Mouse (Mus musculus) B cell, adult (primary cell): ENCODE measurements around the gene Lmnb2. TPM values are rescaled to one million over a fixed set of nuclear protein-coding genes. Genes with fewer than 3 reads are reported as not detected.

Experiments
- total RNA-seq: library from RNA; stranded (reverse); gene quantifications from 4 replicates; pipeline ENCODE4 v1.2.4, GENCODE M21; 2023; ENCODE audit not compliant: inconsistent age

Lmnb2 gene
- 10.7 to 14.4 TPM (median 12.4 TPM) in 4 replicates for total RNA-seq

GRCm38 (mm10) chr10:80917779-80918434, at the start of gene Lmnb2:
Lmnb2 (minus strand) TSS chr10:80918245.

GRCm38 (mm10) chr10:80929299-80930226, 11.5 kb upstream of the Lmnb2 start, which contains the start of gene Gadd45b:
Gadd45b (plus strand) TSS chr10:80930073.

GRCm38 (mm10) chr10:80900318-80901247, 17.5 kb downstream of the Lmnb2 start, which contains the start of gene Timm13:
Timm13 (minus strand) TSS chr10:80900969.

GRCm38 (mm10) chr10:80871581-80871980, 46.5 kb downstream of the Lmnb2 start, which contains the start of gene Tmprss9:
Tmprss9 (plus strand) TSS chr10:80871848.

GRCm38 (mm10) chr10:80854913-80855748, 62.9 kb downstream of the Lmnb2 start, which contains the start of the genes Lsm7 and Sppl2b:
Lsm7 (minus strand) TSS chr10:80855209.
Sppl2b (plus strand) TSS chr10:80855275.

Other genes starting within 250 kb of the Lmnb2 start
- 439 to 470 TPM (median 448 TPM) in 4 replicates for gene Mknk2, start 240.1 kb downstream of the Lmnb2 start, total RNA-seq
- gene Mob3a, start 216.3 kb downstream of the Lmnb2 start, total RNA-seq = 98.5 to 112 TPM (median 103 TPM) in 4 replicates
- 27.3 to 49.1 TPM (median 36.6 TPM) in 4 replicates for gene Izumo4, start 216.1 kb downstream of the Lmnb2 start, total RNA-seq
- 128 to 153 TPM (median 137 TPM) in 4 replicates for gene Ap3d1, start 176.0 kb downstream of the Lmnb2 start, total RNA-seq
- 65.5 to 67.7 TPM (median 67.0 TPM) in 4 replicates for gene Dot1l, start 163.0 kb downstream of the Lmnb2 start, total RNA-seq
- 69.6 to 87.1 TPM (median 77.5 TPM) in 4 replicates for gene Sf3a2, start 120.0 kb downstream of the Lmnb2 start, total RNA-seq
- gene Plekhj1, start 119.6 kb downstream of the Lmnb2 start, total RNA-seq = 120 to 133 TPM (median 122 TPM) in 4 replicates
- 0.96 to 1.9 TPM (median 1.5 TPM) in 4 replicates for gene Amh, start 113.0 kb downstream of the Lmnb2 start, total RNA-seq
- not detected in 4 replicates for gene Jsrp1, start 104.7 kb downstream of the Lmnb2 start, total RNA-seq
- 502 to 594 TPM (median 550 TPM) in 4 replicates for gene Oaz1, start 91.6 kb downstream of the Lmnb2 start, total RNA-seq
- gene Lingo3, start 74.2 kb downstream of the Lmnb2 start, total RNA-seq = not detected in 4 replicates
- 20.6 to 35.7 TPM (median 27.3 TPM) in 4 replicates for gene Lsm7, start 63.0 kb downstream of the Lmnb2 start, total RNA-seq
- gene Sppl2b, start 63.0 kb downstream of the Lmnb2 start, total RNA-seq = 24.8 to 34.2 TPM (median 28.8 TPM) in 4 replicates
- gene Tmprss9, start 46.4 kb downstream of the Lmnb2 start, total RNA-seq = not detected in 4 replicates
- 67.2 to 77.1 TPM (median 71.8 TPM) in 4 replicates for gene Timm13, start 17.3 kb downstream of the Lmnb2 start, total RNA-seq
- 43.6 to 49.2 TPM (median 44.1 TPM) in 4 replicates for gene Gadd45b, start 11.8 kb upstream of the Lmnb2 start, total RNA-seq
- 0.19 to 0.39 TPM (median 0.22 TPM) in 3 of 4 replicates, not detected in the other for gene Gng7, start 96.7 kb upstream of the Lmnb2 start, total RNA-seq
- gene Diras1, start 107.4 kb upstream of the Lmnb2 start, total RNA-seq = not detected in 4 replicates
- gene Slc39a3, start 119.2 kb upstream of the Lmnb2 start, total RNA-seq = 10.1 to 13.0 TPM (median 12.5 TPM) in 4 replicates
- gene Sgta, start 141.9 kb upstream of the Lmnb2 start, total RNA-seq = 62.6 to 68.2 TPM (median 64.7 TPM) in 4 replicates
- gene Thop1, start 151.8 kb upstream of the Lmnb2 start, total RNA-seq = 17.0 to 20.3 TPM (median 17.5 TPM) in 4 replicates
- gene Creb3l3, start 180.6 kb upstream of the Lmnb2 start, total RNA-seq = not detected in 4 replicates
- 129 to 154 TPM (median 146 TPM) in 4 replicates for gene Map2k2, start 187.7 kb upstream of the Lmnb2 start, total RNA-seq
- 96.3 to 108 TPM (median 102 TPM) in 4 replicates for gene Zbtb7a, start 217.0 kb upstream of the Lmnb2 start, total RNA-seq
- 56.6 to 67.0 TPM (median 64.0 TPM) in 4 replicates for gene Pias4, start 249.7 kb upstream of the Lmnb2 start, total RNA-seq